Mouse (Mus musculus) heart, postnatal 0 days (tissue): ENCODE measurements around the gene Elk4. TPM values are rescaled to one million over a fixed set of nuclear protein-coding genes. Genes with fewer than 3 reads are reported as not detected.

Experiments
- ATAC-seq: fragments of 200-750 bp; cut with Nextera tagmentation; 2 replicates; pipeline ENCODE4 v1.8.0; 2017; ENCODE audit warnings: low read depth, moderate number of reproducible peaks, moderate library complexity; ENCODE audit not compliant: insufficient read depth
- DNase-seq: peaks from one replicate; pipeline ENCODE4 v3.0.0-alpha.2; 2016; ENCODE audit warnings: low spot score
- H3K27ac ChIP-seq: fragments of 300-500 bp; sonication (generic); 2 replicates; pipeline ENCODE4 v1.5.1; 2014; ENCODE audit warnings: low read depth, mild to moderate bottlenecking
- H3K27me3 ChIP-seq: fragments of 300-500 bp; sonication (generic); 2 replicates; pipeline ENCODE4 v1.6.1; 2014; ENCODE audit warnings: low read length, mixed read lengths; ENCODE audit not compliant: control insufficient read depth, insufficient read depth
- H3K36me3 ChIP-seq: fragments of 300-500 bp; sonication (generic); replicated peaks from 2 replicates; pipeline ENCODE4 v1.6.1; 2014; ENCODE audit warnings: low read length, mixed read lengths; ENCODE audit not compliant: control insufficient read depth, insufficient read depth
- H3K4me1 ChIP-seq: fragments of 300-500 bp; sonication (generic); 2 replicates; pipeline ENCODE4 v1.6.1; 2014; ENCODE audit warnings: antibody characterized with exemption; ENCODE audit not compliant: control insufficient read depth, insufficient read depth
- H3K4me2 ChIP-seq: fragments of 300-500 bp; sonication (generic); 2 replicates; pipeline ENCODE4 v1.6.1; 2014; ENCODE audit warnings: low read depth, mild to moderate bottlenecking, low read length, moderate library complexity
- H3K4me3 ChIP-seq: fragments of 300-500 bp; sonication (generic); 2 replicates; pipeline ENCODE4 v1.5.1; 2014; ENCODE audit warnings: low read depth, low read length
- H3K9ac ChIP-seq: fragments of 300-500 bp; sonication (generic); replicated peaks from 2 replicates; pipeline ENCODE4 v1.6.1; 2014; ENCODE audit warnings: low read depth, low read length, mixed read lengths
- H3K9me3 ChIP-seq: fragments of 300-500 bp; sonication (generic); replicated peaks from 2 replicates; pipeline ENCODE4 v1.6.1; 2016; ENCODE audit warnings: low read length; ENCODE audit not compliant: control insufficient read depth
- CTCF ChIP-seq: IDR thresholded peaks from 2 replicates; pipeline ENCODE4 v1.5.1; 2016; ENCODE audit warnings: antibody characterized with exemption, control low read depth, low read depth
- EP300 ChIP-seq: IDR thresholded peaks from 2 replicates; pipeline ENCODE4 v1.6.1; 2016; ENCODE audit warnings: antibody characterized with exemption, low read depth
- WGBS: fragments of 180-500 bp; shearing (Covaris S2); extraction: QIAGEN DNeasy Blood & Tissue Kit; methylation state at CpG from one replicate; pipeline ENCODE4 v1.1.7; 2014; 5-methylcytosine and 5-hydroxymethylcytosine counted together
- polyA plus RNA-seq: library from polyadenylated mRNA; unstranded; fragments of >200 nt; fragmentation: Nextera tagmentation; extraction: Ambion mirVana; gene quantifications from 2 replicates; pipeline ENCODE4 v1.2.1, GENCODE M21; 2015
- total RNA-seq: library from RNA; depleted of rRNA; stranded (reverse); fragments of >200 nt; gene quantifications from 2 replicates; pipeline ENCODE4 v1.2.3, GENCODE M21; 2014; ENCODE audit warnings: low replicate concordance

Gene Elk4
- total and polyA plus RNA-seq, 2 experiments from 2014 or later, result 13.3 to 32.9 TPM

DNA sequence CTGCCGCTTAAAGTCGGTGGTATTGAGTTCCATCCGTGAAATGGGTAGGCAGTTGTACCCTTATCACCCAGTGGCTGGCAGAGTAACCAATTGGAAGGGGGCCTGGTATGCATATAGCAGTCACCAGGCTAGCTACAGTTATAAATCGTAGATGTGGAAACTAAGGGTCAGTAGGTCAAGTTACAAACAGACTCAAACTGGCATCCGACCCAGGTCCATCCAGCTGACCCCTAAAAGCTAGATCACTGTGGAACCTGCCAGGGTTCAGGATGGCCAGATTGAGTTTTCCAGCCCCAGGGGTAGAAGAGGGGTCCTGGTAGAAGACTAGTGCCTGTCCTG, 37.1 kb upstream of the Elk4 start:
- TF ChIP-seq EP300 (no peak), CTCF (no peak)
- no peaks in the 10 kb centered on the region for H3K36me3 ChIP-seq
- peaks cover 24% of the 10 kb centered on the region for H3K27me3 ChIP-seq
- H3K27ac ChIP-seq, result no peak overlapping the region
- no peaks in the 10 kb centered on the region for H3K9me3 ChIP-seq
- 69% methylated on average over 5 of the region's 5 CpGs for WGBS
- no peaks in the 10 kb centered on the region for H3K4me1 ChIP-seq
- no peak overlapping the region for H3K4me2 ChIP-seq
- H3K4me3 ChIP-seq, result no peak overlapping the region
- DNase-seq (no peak), ATAC-seq (no peak)
- no peak overlapping the region for H3K9ac ChIP-seq

DNA sequence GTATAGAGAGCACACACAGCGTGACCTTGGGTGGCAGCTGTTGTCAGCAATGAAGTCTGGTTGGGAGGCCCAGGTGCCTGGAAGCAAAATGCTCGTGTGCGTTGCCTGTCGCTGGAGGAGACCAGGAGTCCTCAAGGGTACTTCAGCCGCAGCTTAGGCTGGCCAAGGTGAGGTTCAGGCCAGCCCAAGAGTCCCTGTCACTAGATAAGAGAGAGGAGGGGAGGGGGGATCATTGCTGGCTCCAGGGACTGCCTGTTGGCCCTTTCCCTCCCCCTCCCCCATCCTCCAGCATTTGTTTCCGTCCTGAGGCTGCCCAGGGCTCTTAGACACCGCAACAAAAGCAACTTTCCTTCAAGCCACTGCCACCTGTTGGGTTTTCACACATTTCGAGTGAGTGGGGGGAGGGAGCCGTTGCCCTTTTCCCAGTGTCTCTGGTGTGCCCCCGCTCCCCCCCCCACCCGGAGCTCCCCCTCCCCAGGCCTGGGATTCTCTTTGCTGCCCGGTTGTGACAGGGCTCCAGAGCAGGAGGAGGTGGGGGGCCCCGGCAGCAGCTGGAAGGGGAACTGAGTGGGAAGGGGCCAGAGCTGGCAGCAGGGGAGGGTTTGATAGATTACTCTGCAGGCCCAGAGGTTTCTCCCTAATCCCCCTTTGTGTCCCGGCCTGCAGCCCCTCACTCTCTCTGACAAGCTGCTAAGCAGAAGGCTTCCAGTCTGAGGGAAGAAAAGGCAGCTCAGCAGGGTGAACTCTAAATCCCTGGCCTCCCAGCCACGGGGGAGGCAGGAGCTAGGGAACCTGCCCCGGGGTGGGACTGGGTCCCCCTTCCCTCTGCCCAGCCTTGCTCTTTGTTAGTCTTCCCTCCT, 36.5 kb upstream of the Elk4 start:
- no peak for ATAC-seq
- no peak overlapping the region for H3K9ac ChIP-seq

DNA sequence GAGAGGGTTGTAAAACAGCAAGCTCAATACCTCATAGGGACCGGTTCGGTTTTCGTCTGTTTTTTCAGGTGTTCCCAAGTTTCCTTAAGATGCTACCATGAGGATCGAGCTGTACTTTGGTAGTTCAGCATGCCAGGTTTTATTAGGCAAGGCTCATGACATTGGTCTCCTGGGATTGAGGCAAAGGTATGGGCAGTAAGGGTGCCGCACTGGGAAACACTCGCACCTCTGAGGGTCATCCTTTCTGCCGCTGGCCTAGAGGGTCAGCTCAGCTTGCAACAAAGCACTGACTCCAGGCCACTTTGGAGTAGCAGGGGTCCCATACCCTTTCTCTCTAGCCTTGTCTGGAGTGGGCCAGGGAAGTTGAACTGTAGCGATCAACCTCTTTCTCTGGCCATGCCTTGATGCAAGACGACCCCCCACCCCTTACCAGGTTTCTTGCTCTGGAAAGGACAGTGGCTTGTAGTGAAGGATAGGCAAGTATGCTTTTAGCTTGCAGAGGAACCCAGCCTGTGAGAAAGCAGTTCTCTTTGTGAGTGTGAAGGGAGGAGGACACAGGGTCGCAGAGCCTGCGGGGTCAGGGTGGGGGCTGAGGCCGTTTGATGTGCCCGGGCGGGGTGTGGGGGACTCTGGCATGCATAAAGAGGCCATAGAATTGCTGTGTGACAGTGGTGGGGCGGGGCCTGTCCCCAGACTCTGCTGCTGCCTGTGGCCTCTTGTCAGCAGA, 35.5 kb upstream of the Elk4 start:
- no peak for DNase-seq
- Histone ChIP-seq H3K4me2 (no peak overlapping the region), H3K27ac (no peak overlapping the region), H3K4me3 (no peak overlapping the region), H3K9me3 (no peaks in the 10 kb centered on the region), H3K36me3 (no peaks in the 10 kb centered on the region), H3K4me1 (no peaks in the 10 kb centered on the region), H3K9ac (no peak overlapping the region), H3K27me3 (peaks cover 17% of the 10 kb centered on the region; the same call in 1 of the 2 replicates)
- 59% methylated on average over 15 of the region's 15 CpGs for WGBS
- TF ChIP-seq EP300, result no peak
- no peak for TF ChIP-seq CTCF
- ATAC-seq, result no peak

More for the DNA sequence above, 36.5 kb upstream of the Elk4 start:
- Histone ChIP-seq H3K9me3 (no peaks in the 10 kb centered on the region), H3K27ac (no peak overlapping the region), H3K4me1 (no peaks in the 10 kb centered on the region), H3K4me3 (no peak overlapping the region), H3K27me3 (peaks cover 22% of the 10 kb centered on the region), H3K4me2 (peak overlapping the region; percentile 4; the same call in 1 of the 2 replicates), H3K36me3 (no peaks in the 10 kb centered on the region)
- no peak for TF ChIP-seq EP300
- no peak for TF ChIP-seq CTCF
- DNase-seq, result no peak
- 27% methylated on average over 16 of the region's 16 CpGs for WGBS

DNA sequence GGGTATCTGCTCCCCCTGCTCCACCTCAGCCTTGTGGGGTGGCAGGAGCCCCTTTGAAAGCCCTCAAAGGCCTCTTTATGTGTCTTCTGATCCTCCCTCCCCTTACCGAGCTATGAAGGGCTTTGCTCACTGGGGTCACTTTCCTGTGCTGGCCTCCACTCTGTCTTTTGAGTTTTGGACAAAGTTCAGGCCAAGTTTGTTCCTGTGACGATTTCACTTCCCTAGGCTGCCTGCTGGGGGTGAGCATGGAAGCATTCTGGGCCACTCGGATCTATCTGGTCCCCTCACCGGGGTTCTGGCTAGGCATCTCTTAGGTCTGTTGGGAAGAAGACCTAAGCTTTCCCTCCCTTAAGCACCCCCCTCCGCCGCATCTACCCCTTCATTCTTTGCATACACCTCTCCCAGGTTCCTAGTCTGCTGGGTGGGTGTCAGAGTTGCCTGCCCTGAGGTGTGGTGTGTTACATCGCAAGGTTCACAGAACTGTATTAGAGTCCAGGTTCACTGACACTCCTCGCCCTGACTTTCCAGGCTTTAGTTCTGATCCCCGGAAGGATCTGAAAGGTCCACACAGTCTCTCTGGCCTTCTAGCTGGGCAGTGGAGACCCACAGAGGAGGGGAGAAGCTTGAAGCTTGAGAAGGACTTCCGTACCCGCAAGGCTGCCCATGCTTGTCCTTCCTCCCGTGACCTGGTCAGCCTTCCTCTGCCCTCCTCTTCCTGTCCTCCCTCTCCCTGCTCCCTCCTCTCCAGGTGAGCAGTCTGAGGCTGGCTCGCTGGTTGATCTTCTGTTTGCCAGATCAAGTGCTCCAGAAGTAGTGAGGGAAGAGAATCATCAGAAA, 34.7 kb upstream of the Elk4 start:
- H3K4me1 ChIP-seq, result no peaks in the 10 kb centered on the region
- WGBS, result 59% methylated on average over 13 of the region's 13 CpGs
- DNase-seq (no peak), ATAC-seq (no peak)
- no peak overlapping the region for H3K4me3 ChIP-seq
- TF ChIP-seq CTCF, result no peak
- no peak overlapping the region for H3K4me2 ChIP-seq
- no peaks in the 10 kb centered on the region for H3K36me3 ChIP-seq
- H3K9ac ChIP-seq, result no peak overlapping the region
- H3K27ac ChIP-seq, result no peak overlapping the region
- peaks cover 10% of the 10 kb centered on the region; the same call in 1 of the 2 replicates for H3K27me3 ChIP-seq
- no peaks in the 10 kb centered on the region for H3K9me3 ChIP-seq

DNA sequence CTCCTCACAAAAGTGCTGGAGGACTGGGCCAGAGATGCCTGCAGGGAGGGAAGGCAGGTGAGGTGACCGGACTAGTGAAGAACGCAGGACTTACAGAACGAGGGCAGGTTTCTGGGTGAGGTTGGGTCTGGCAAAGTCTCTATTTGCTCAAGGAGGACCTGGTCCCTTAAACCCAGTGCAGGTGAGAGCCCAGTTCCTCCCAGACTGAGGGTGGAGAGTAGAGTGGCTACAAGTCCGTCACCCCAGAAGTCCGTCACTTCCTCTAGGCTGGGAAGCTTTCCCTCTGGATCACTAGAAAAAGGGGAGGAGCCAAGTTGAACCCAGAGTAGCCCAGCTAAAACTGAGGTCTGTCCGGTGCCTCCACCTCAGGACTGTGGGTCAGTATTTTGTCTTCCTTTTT, 33.4 kb upstream of the Elk4 start:
- ATAC-seq, result no peak
- Histone ChIP-seq H3K4me1 (no peaks in the 10 kb centered on the region), H3K4me3 (no peak overlapping the region), H3K27me3 (peaks cover 10% of the 10 kb centered on the region; the same call in 1 of the 2 replicates), H3K4me2 (no peak overlapping the region), H3K9me3 (no peaks in the 10 kb centered on the region), H3K27ac (no peak overlapping the region), H3K9ac (no peak overlapping the region), H3K36me3 (no peaks in the 10 kb centered on the region)
- TF ChIP-seq CTCF, result no peak
- TF ChIP-seq EP300, result no peak
- WGBS, result 81% methylated on average over 6 of the region's 6 CpGs
- DNase-seq, result no peak
